Mouse (Mus musculus) intestine, embryonic 16.5 days (tissue): Measurements from ENCODE around the gene Plscr3. TPM values are rescaled to one million over a fixed set of nuclear protein-coding genes. Genes with fewer than 3 reads are reported as not detected.
"Not testable (repeated sequence)": the region's sequence is repeated elsewhere in the genome, so short reads cannot be mapped to it uniquely, and the experiment has no call there.

Source experiments
- ATAC-seq: fragments of 200-750 bp; cut with Nextera tagmentation; 2 replicates; pipeline ENCODE4 v1.8.0; 2017; ENCODE audit warnings: moderate TSS enrichment, moderate library complexity
- H3K27ac ChIP-seq: fragments of 300-500 bp; sonication (generic); 2 replicates; pipeline ENCODE4 v1.5.1; 2014; ENCODE audit warnings: mild to moderate bottlenecking, low read length
- H3K27me3 ChIP-seq: fragments of 300-500 bp; sonication (generic); replicated peaks from 2 replicates; pipeline ENCODE4 v1.6.1; 2014; ENCODE audit warnings: low read length, control low read depth, mixed read lengths; ENCODE audit not compliant: control insufficient read depth, insufficient read depth
- H3K36me3 ChIP-seq: fragments of 300-500 bp; sonication (generic); 2 replicates; pipeline ENCODE4 v1.6.1; 2014; ENCODE audit warnings: low read length, control low read depth; ENCODE audit not compliant: control insufficient read depth, insufficient read depth
- H3K4me1 ChIP-seq: fragments of 300-500 bp; sonication (generic); 2 replicates; pipeline ENCODE4 v1.6.1; 2014; ENCODE audit warnings: low read length, control low read depth, mixed read lengths; ENCODE audit not compliant: control insufficient read depth, insufficient read depth
- H3K4me2 ChIP-seq: fragments of 300-500 bp; sonication (generic); 2 replicates; pipeline ENCODE4 v1.6.1; 2014; ENCODE audit warnings: low read depth, low read length, control low read depth
- H3K4me3 ChIP-seq: fragments of 300-500 bp; sonication (generic); 2 replicates; pipeline ENCODE4 v1.5.1; 2014; ENCODE audit warnings: mild to moderate bottlenecking, low read length
- H3K9ac ChIP-seq: fragments of 300-500 bp; sonication (generic); 2 replicates; pipeline ENCODE4 v1.6.1; 2014; ENCODE audit warnings: low read depth, low read length
- H3K9me3 ChIP-seq: fragments of 300-500 bp; sonication (generic); 2 replicates; pipeline ENCODE4 v1.6.1; 2016; ENCODE audit warnings: low read length, control low read depth; ENCODE audit not compliant: control insufficient read depth
- WGBS: fragments of 180-500 bp; shearing (Covaris S2); extraction: QIAGEN DNeasy Blood & Tissue Kit; methylation state at CpG from one replicate; pipeline ENCODE4 v1.1.7; 2014; 5-methylcytosine and 5-hydroxymethylcytosine counted together
- polyA plus RNA-seq: library from polyadenylated mRNA; unstranded; fragments of >200 nt; fragmentation: Nextera tagmentation; extraction: Ambion mirVana; gene quantifications from 2 replicates; pipeline ENCODE4 v1.2.1, GENCODE M21; 2015

The Plscr3 gene
- polyA plus RNA-seq, 1 experiment from 2014 or later, result 75.2 TPM

DNA sequence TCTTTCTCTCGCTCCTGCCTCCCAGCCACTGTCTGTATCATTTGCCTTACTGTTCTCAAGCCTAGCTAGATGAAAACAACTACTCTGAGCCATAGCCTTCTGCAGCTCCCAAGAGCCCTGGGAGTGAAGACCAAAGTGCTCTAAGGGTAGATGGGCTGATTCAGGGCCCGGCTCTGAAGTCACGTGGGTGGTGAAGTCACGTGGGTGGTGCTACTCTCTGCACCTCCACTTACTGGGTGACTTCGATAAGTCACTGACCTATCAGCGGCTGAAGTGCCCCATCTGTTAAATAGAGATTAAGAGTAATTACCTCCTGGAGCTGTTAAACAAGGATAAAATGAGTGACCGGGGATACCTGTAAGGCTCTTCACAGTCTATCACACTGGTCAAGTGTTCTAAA is 7.8 kb downstream of the Plscr3 start:
- H3K4me3 ChIP-seq, result no peak overlapping the region
- no peak overlapping the region for H3K9ac ChIP-seq
- peaks cover 5% of the 10 kb centered on the region; the same call in 1 of the 2 replicates for H3K4me1 ChIP-seq
- H3K4me2 ChIP-seq, result no peak overlapping the region
- H3K9me3 ChIP-seq, result no peaks in the 10 kb centered on the region
- 44% methylated on average over 7 of the region's 7 CpGs for WGBS
- ATAC-seq, result peak; percentile 63
- no peaks in the 10 kb centered on the region for H3K27me3 ChIP-seq
- peak overlapping the region; percentile 1; the same call in 1 of the 2 replicates for H3K27ac ChIP-seq
- H3K36me3 ChIP-seq, result peaks cover 15% of the 10 kb centered on the region; the same call in 1 of the 2 replicates

DNA sequence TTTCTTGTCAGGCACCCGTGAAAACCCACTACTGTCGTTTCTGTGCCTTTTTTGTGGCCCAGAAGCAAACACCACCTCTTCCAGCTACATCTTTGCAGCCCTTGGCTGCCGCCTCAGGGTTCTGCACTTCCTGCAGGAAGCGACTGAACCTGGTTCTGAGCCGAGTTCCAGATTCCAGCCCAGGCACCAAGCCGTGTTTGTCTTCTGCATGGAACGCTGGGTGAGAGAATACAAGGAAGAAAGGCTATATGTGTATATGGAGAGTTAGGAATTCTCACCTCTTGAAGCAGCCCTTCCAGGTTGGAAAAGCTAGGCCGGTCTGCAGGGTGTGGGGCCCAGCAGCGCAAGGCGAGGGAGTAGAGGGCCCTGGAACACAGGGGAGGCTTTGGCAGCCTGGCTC is 8.5 kb downstream of the Plscr3 start:
- ATAC-seq, result no peak
- H3K27ac ChIP-seq, result no peak overlapping the region
- H3K9ac ChIP-seq, result no peak overlapping the region
- no peaks in the 10 kb centered on the region for H3K27me3 ChIP-seq
- peaks cover 5% of the 10 kb centered on the region; the same call in 1 of the 2 replicates for H3K4me1 ChIP-seq
- WGBS, result 82% methylated on average over 10 of the region's 10 CpGs
- H3K4me2 ChIP-seq, result no peak overlapping the region
- no peaks in the 10 kb centered on the region for H3K9me3 ChIP-seq
- H3K4me3 ChIP-seq, result no peak overlapping the region
- peaks cover 13% of the 10 kb centered on the region; the same call in 1 of the 2 replicates for H3K36me3 ChIP-seq

DNA sequence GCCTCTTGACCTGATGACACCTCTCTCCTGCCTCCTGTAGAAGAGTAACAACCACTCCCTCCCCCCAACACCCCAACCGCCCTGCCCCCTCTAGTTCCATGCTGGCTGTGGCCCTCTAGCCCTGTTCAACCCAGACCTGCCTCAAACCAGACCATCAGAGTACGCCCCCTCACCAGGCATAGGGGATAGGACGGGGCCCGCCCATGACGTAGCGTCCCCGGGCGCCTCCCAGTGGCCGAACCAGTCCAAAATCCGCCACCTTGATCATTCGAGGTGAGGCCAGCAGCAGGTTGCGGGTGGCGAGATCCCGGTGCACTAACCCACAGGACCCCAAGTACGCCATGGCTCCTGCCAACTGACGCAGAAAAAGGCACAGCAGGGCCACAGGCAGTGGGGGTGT is 9.2 kb downstream of the Plscr3 start:
- H3K9ac ChIP-seq, result no peak overlapping the region
- H3K27me3 ChIP-seq, result no peaks in the 10 kb centered on the region
- ATAC-seq, result no peak
- no peak overlapping the region for H3K27ac ChIP-seq
- H3K4me3 ChIP-seq, result no peak overlapping the region
- no peak overlapping the region for H3K4me2 ChIP-seq
- no peaks in the 10 kb centered on the region for H3K9me3 ChIP-seq
- H3K4me1 ChIP-seq, result peaks cover 5% of the 10 kb centered on the region; the same call in 1 of the 2 replicates
- WGBS, result 38% methylated on average over 16 of the region's 16 CpGs
- H3K36me3 ChIP-seq, result peaks cover 11% of the 10 kb centered on the region; the same call in 1 of the 2 replicates

DNA sequence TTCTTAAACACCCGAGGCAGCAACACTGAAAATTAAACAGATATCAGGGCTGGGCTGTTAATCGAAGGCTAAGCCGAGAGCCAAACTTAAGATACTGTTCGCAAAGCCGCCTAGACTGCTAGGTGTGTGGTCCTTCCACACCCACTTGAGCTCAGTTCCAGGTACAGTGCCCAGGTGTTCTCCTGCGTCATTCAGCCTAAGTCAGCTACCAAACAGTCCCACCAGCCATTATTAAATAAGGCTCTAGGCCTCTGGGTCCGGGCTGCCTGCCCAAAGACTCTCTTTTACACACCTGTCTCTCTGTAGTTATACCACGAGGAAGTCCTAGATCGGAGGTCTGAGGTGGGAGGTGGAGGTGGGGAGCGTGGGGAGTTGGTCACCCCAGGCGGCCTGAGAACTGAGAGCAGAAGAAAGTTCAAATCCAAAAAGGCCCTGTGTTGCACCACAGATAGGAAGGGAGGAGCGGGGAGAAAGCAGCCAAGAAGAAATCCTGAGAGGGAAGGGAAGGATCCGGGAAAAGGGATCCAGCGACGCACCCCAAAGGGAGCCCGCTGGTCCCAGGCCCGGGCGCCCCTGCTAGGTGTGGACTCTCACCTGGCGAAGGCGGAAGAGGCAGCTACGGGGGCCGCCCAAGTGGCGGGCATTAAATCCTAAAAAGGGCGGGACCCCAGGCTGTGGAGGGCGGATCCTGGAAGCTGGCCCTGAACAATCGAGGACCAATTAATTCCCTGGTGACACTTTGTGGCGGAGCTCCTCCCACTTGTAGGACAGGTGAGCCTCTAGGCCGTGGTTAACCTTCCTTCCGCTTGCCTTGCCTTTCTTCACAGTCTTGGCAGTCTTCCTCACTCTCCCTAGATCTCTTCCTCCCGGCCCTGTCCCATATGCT is 12.2 kb downstream of the Plscr3 start, which contains the start of gene Tnk1:
Gene Tnk1, minus strand, starts transcription at position 618 of the 886 bp plus-strand sequence.
- H3K4me1 ChIP-seq, result peaks cover 5% of the 10 kb centered on the region; the same call in 1 of the 2 replicates
- 18% methylated on average over 30 of the region's 30 CpGs for WGBS
- peak within 1 kb of the TSS; percentile 74 for H3K9ac ChIP-seq

DNA sequence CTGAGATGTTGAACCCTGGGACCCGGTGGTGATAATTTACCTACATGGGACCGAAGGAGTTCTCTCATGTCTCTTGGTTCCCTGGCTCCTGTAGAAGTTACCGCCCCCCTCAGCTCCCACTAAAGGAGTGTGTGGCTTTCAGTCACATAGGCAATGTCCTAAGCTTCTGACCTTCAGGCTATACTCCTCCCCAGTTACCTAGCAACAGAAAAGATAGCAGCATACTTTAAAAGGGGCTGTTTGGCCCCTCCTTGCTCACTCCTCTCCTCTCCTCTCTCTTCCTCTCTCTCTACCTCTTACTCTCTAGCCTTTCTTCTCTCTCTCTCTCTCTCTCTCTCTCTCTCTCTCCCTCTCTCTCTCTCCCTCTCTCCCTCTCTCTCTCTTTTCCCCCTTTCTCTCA is 17.6 kb downstream of the Plscr3 start:
- H3K27me3 ChIP-seq, H3K27ac ChIP-seq, H3K4me1 ChIP-seq, ATAC-seq, H3K9me3 ChIP-seq, H3K9ac ChIP-seq, H3K36me3 ChIP-seq, H3K4me3 ChIP-seq, H3K4me2 ChIP-seq: not testable (repeated sequence)
- 56% methylated on average over 3 of the region's 3 CpGs for WGBS

More for the DNA sequence above, 12.2 kb downstream of the Plscr3 start, which contains the start of gene Tnk1:
- ATAC-seq, result peak; percentile 95
- Histone ChIP-seq H3K27me3 (no peaks in the 10 kb centered on the region), H3K36me3 (no peaks in the 10 kb centered on the region), H3K4me3 (peak within 1 kb of the TSS; percentile 51), H3K4me2 (peak within 1 kb of the TSS; percentile 28), H3K27ac (peak within 1 kb of the TSS; percentile 82), H3K9me3 (no peaks in the 10 kb centered on the region)

DNA sequence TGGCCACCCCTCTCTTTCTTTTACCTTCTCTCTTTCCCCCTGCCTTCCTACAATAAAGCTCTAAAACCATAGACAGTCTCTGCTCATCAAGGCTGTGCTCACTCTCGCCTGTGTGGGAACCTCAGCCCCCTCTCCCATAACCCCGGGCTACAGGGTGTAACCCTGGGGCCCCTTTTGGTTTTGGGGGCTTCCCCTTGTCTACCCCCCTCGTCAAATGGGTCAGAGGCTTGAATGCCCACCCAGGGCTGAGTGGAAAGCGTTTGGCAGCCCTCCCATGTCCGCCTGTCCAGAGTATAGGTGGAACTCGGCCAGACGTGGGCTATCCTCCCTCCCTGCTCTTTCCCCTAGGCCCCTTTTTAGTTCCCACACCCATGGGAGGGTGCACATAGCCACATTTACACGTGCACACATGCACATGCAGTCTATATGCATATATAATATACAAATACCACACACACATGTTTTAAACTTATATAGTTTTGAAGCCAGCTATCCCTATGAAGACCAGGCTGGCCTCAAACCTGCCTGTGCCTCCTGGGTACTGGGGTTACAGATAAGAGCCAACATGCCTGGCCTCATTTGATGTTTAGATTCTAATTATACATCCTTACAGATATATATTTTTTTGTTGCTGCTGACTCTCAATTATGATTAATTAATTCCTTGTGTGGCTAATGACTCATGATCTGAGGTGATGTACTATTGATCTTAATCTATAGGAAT is 18.1 kb downstream of the Plscr3 start:
- no peaks in the 10 kb centered on the region for H3K36me3 ChIP-seq
- no peaks in the 10 kb centered on the region for H3K27me3 ChIP-seq
- no peak overlapping the region for H3K4me2 ChIP-seq
- no peaks in the 10 kb centered on the region for H3K9me3 ChIP-seq
- no peak overlapping the region for H3K4me3 ChIP-seq
- H3K27ac ChIP-seq, result no peak overlapping the region
- no peaks in the 10 kb centered on the region for H3K4me1 ChIP-seq
- no peak for ATAC-seq
- WGBS, result 57% methylated on average over 8 of the region's 8 CpGs
- no peak overlapping the region for H3K9ac ChIP-seq

DNA sequence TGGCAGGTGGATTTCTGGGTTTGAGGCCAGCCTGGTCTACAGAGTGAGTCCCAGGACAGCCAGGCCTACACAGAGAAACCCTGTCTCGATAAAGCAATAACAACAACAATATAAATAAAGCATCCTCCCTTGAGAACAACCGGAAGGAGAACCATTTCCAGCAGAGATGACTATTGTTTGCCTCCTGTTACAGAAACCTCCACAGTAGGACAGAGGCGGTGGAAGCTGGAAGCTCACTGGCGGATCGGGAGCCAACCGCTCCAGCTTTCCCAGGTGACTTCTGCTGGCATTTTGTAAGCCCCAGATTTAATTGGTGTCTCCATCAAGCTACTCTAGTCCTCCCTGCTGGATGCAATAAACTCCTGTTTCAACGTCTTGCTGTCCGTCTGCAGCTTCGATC is 19.4 kb downstream of the Plscr3 start:
- no peaks in the 10 kb centered on the region for H3K36me3 ChIP-seq
- H3K4me3 ChIP-seq, result no peak overlapping the region
- WGBS, result 80% methylated on average over 9 of the region's 9 CpGs
- no peak for ATAC-seq
- no peaks in the 10 kb centered on the region for H3K9me3 ChIP-seq
- no peak overlapping the region for H3K4me2 ChIP-seq
- H3K27me3 ChIP-seq, result no peaks in the 10 kb centered on the region
- H3K27ac ChIP-seq, result no peak overlapping the region
- no peaks in the 10 kb centered on the region for H3K4me1 ChIP-seq
- H3K9ac ChIP-seq, result no peak overlapping the region

DNA sequence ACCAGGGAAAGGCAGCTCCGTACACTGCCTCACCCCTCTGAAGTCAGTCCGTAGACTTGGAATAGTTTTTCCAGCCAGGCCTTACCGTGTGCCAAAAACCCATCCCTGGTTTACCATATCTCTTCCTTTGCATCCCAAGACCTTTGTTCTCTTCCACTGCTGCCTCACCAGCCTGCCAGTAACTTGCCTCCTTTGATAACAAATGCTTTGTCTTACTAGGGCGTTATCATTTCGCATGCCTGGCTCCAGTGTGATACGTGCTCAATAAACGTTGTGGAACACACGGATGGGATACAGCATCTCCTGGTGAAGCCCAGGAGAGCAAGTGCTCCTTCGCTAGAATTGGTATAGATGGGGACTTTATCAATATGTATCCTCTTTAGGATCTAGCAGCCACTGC is 21.2 kb downstream of the Plscr3 start:
- no peak for ATAC-seq
- Histone ChIP-seq H3K4me2 (no peak overlapping the region), H3K9me3 (no peaks in the 10 kb centered on the region), H3K27me3 (no peaks in the 10 kb centered on the region), H3K4me3 (no peak overlapping the region), H3K27ac (no peak overlapping the region), H3K9ac (no peak overlapping the region), H3K36me3 (no peaks in the 10 kb centered on the region), H3K4me1 (no peaks in the 10 kb centered on the region)
- WGBS, result 60% methylated on average over 9 of the region's 9 CpGs

DNA sequence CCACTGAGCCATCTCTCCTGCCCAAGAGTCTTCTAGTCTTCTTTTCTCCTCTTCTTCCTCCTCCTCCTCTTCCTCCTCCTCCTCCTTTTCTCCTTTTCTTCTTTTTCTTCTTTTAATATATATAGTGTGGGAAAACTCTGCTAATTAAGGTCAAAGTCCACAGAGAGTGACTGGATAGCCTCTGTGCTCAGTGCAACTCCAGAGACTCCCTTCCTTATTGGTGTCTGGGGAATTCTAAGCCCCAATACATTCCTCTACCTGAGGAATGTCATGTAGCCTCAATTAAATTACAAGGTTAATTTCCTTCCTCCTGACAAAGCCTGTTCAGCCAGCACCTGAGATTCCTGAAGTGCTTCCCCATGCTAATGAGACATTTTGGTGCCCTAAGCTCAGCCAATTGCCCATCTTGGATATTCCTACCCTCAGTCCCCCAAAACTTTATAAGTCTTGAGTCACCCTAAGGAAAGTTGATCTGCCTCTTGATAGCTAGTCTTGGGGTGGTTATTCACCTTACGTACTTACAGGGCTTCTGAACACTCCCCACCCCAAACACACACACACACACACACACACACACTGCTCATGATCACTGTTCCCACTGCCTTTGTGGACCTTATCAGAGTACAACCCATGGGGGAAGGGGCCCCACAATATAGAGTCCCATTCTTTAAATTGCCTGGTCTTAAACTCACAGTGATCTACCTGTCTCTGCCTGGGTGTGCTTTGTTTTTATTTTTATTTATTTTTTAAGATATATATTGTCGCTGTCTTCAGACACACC is 24.3 kb downstream of the Plscr3 start:
- Histone ChIP-seq H3K27me3 (no peaks in the 10 kb centered on the region), H3K9me3 (no peaks in the 10 kb centered on the region), H3K36me3 (no peaks in the 10 kb centered on the region), H3K4me2 (no peak overlapping the region), H3K4me1 (no peaks in the 10 kb centered on the region), H3K27ac (no peak overlapping the region), H3K9ac (no peak overlapping the region), H3K4me3 (no peak overlapping the region)
- ATAC-seq, result peak; percentile 86
- 79% methylated on average over 2 of the region's 2 CpGs for WGBS
